Mouse (Mus musculus) urinary bladder, postnatal 36 days (tissue): ENCODE measurements around the gene 4930535I16Rik.

Experiments used
- DNase-seq, 2 experiments: peaks; one replicate each; pipeline ENCODE4 v3.0.0; 2022; ENCODE audit warnings: low spot score in 2 of 2, mixed read lengths in 1 of 2

Gene 4930535I16Rik

GRCm38 (mm10) chr4:123905126-123905668 lies 12.6 kb downstream of the 4930535I16Rik start:
- no peak for DNase-seq

DNA sequence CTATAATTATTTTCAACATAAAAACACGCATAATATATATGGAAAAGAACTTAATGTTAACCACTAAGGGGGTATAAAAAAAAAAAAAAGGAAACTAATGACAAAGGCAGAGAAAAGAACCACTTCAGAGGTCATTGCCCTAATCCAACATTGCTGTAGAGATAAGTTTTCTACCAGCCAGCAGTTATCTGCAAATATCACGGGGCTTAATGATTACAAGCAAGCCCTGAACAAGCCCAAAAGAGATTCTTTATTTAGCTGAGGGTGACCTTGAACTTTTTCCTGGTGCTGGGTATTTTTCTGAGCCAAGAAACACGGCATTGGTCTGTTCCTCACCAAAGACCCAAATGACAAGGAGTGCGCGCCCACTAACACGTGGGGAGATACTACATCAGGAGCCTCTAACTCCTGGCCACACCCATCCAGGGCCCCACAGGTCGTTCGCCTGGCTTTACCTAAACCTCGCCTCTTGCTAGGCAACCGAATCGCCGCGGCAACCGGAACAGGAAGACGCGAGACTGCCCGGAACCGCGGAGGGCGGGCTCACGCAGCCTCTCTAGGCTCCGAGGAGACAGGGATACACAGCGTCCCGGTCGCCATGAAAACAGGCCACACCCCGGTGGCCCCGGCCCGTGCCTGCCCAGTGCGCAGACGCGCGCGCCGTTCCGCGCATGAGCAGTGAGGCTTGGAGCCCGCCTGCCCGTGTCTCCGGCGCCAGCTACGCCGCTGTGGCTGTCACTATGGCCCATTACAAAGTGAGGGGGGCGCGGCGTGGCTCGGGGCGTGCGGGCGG lies 13.3 kb downstream of the 4930535I16Rik start, which contains the start of gene Mycbp:
Mycbp (plus strand) TSS at position 500 of the 793 bp plus-strand sequence.
- DNase-seq = peak; percentile 99 to 100

GRCm38 (mm10) chr4:123903432-123903831 lies 14.4 kb downstream of the 4930535I16Rik start:
- DNase-seq = no peak

GRCm38 (mm10) chr4:123898696-123899095 lies 19.1 kb downstream of the 4930535I16Rik start:
- DNase-seq = peak in 1 of 2 experiments; percentile 25

DNA sequence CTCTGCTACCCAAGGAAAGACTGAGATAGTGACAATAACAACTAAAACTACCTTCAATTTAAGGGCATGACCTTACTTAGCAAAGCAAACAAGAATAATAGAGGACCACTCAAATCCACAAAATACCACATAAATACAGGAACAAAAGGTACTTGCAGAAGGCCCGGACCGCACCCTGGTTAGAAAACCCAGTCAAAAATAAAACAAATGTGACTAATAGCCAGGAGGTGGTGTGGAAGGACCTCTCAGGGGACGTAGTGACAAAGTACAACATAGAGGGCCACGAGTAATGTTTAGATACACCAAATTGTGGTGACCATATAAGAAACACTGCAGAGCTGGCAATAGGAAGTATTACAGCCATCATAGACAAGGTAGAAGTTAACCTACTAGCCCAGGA lies 23.5 kb downstream of the 4930535I16Rik start:
- DNase-seq = no peak

- DNase-seq = no peak
Observed at GRCm38 (mm10) chr4:123893726-123894125, 24.1 kb downstream of the 4930535I16Rik start.
